Mouse (Mus musculus) CH12.LX (cell line): ENCODE results near the gene Psmc5. TPM values are rescaled to one million over a fixed set of nuclear protein-coding genes. Genes with fewer than 3 reads are reported as not detected.

Source experiments
- DNase-seq: peaks from one replicate; pipeline ENCODE4 v3.0.0-alpha.2; 2013; ENCODE audit errors: extremely low read depth
- H3K27ac ChIP-seq: 2 replicates; pipeline ENCODE4 v1.5.1; 2012; ENCODE audit warnings: low read depth, mild to moderate bottlenecking, control low read depth, moderate library complexity; ENCODE audit not compliant: insufficient read depth
- H3K27me3 ChIP-seq: replicated peaks from 2 replicates; pipeline ENCODE3; 2012; ENCODE audit warnings: inconsistent platforms
- H3K36me3 ChIP-seq, 2 experiments: replicated peaks in 1 of 2; 2 replicates each; pipeline versions ENCODE3 to v1.6.1; 2012; ENCODE audit warnings: inconsistent platforms in 1 of 2, low read length in 1 of 2, mild to moderate bottlenecking in 1 of 2, mixed read lengths in 1 of 2, moderate library complexity in 1 of 2; ENCODE audit not compliant: control insufficient read depth in 1 of 2, insufficient read depth in 1 of 2
- H3K4me1 ChIP-seq, 2 experiments: 2 replicates each; pipeline ENCODE4 v1.6.1; 2012; ENCODE audit warnings: inconsistent platforms in 1 of 2, moderate library complexity in 1 of 2; ENCODE audit not compliant: insufficient read depth in 2 of 2, control insufficient read depth in 1 of 2
- H3K4me2 ChIP-seq: 2 replicates; pipeline ENCODE4 v1.6.1; 2012; ENCODE audit warnings: low read depth, mild to moderate bottlenecking, control low read depth; ENCODE audit not compliant: poor library complexity, insufficient read depth, severe bottlenecking
- H3K4me3 ChIP-seq, 3 experiments: fragments of 150-350 bp in 1 of 3; sonication (generic) in 1 of 3; replicated peaks in 1 of 3; 2 replicates each; pipeline versions ENCODE3 to v1.5.1; 2011 to 2012; ENCODE audit warnings: low read depth in 2 of 3, low read length in 2 of 3, mild to moderate bottlenecking in 2 of 3, moderate library complexity in 2 of 3, control low read depth in 1 of 3, improper control_type of control experiment in 1 of 3, inconsistent platforms in 1 of 3, mixed read lengths in 1 of 3; ENCODE audit not compliant: poor library complexity in 1 of 3
- H3K79me2 ChIP-seq: replicated peaks from 2 replicates; pipeline ENCODE4 v1.6.1; 2012; ENCODE audit warnings: mild to moderate bottlenecking, moderate library complexity; ENCODE audit not compliant: control insufficient read depth, poor library complexity, insufficient read depth, severe bottlenecking; ENCODE audit errors: extremely low read depth
- H3K9ac ChIP-seq: 2 replicates; pipeline ENCODE4 v1.6.1; 2012; ENCODE audit warnings: low read depth, mild to moderate bottlenecking, control low read depth, moderate library complexity; ENCODE audit not compliant: insufficient read depth
- H3K9me3 ChIP-seq: replicated peaks from 2 replicates; pipeline ENCODE3; 2012; ENCODE audit warnings: low read length, inconsistent platforms, mixed read lengths
- CHD1 ChIP-seq: IDR thresholded peaks from 2 replicates; pipeline ENCODE4 v1.6.1; 2012; ENCODE audit warnings: low read depth, low read length, improper control_type of control experiment, inconsistent platforms
- ELF1 ChIP-seq: IDR thresholded peaks from 2 replicates; pipeline ENCODE4 v1.6.1; 2014; ENCODE audit warnings: low read depth, mild to moderate bottlenecking, inconsistent platforms, low read length, improper control_type of control experiment
- ETS1 ChIP-seq: conservative IDR thresholded peaks from 2 replicates; pipeline ENCODE4 v1.6.1; 2012; ENCODE audit warnings: low read depth, mild to moderate bottlenecking, inconsistent platforms, low read length, improper control_type of control experiment, moderate library complexity
- HCFC1 ChIP-seq: IDR thresholded peaks from 2 replicates; pipeline ENCODE4 v1.6.1; 2012; ENCODE audit warnings: low read depth, mild to moderate bottlenecking, inconsistent platforms, low read length, improper control_type of control experiment
- POLR2AphosphoS2 ChIP-seq: IDR thresholded peaks from 2 replicates; pipeline ENCODE4 v1.6.1; 2011; ENCODE audit warnings: low read depth, low read length, improper control_type of control experiment
- RAD21 ChIP-seq: IDR thresholded peaks from 2 replicates; pipeline ENCODE4 v1.6.1; 2011; ENCODE audit warnings: low read depth, mild to moderate bottlenecking, low read length, improper control_type of control experiment, moderate library complexity
- USF1 ChIP-seq: IDR thresholded peaks from 2 replicates; pipeline ENCODE4 v1.6.1; 2014; ENCODE audit warnings: low read depth, mild to moderate bottlenecking, inconsistent platforms, low read length, improper control_type of control experiment
- dilution Hi-C: fragments of 300-500 bp; cut with MboI; formaldehyde crosslinking; loops from 2 replicates; pipeline ENCODE4 v1.14.3; 2020; ENCODE audit warnings: low sequenced_read_pairs; ENCODE audit not compliant: extremely low pct_unique_long_range_greater_than_20kb, extremely low pct_ligation_motif_present
- in situ Hi-C: fragments of 300-500 bp; cut with MboI; formaldehyde crosslinking; loops from 3 replicates; pipeline ENCODE4 v1.14.3; 2019; ENCODE audit warnings: low sequenced_read_pairs, low pct_ligation_motif_present, low pct_unique_long_range_greater_than_20kb, mixed read lengths
- polyA plus RNA-seq: library from polyadenylated mRNA; unstranded; fragments of >175 nt; gene quantifications from 2 replicates; pipeline ENCODE4 v1.2.1, GENCODE M21; 2012; ENCODE audit warnings: low read depth; ENCODE audit not compliant: insufficient read length
- total RNA-seq, 2 experiments: library from RNA; depleted of rRNA; stranded (reverse); fragments of 300-350 nt in 1 of 2; fragments of >200 nt in 1 of 2; gene quantifications; 2 replicates each; pipeline ENCODE4 v1.2.3; 2012 to 2014

Psmc5 gene
- total and polyA plus RNA-seq, 3 experiments: 139 to 344 (median 250) TPM

DNA sequence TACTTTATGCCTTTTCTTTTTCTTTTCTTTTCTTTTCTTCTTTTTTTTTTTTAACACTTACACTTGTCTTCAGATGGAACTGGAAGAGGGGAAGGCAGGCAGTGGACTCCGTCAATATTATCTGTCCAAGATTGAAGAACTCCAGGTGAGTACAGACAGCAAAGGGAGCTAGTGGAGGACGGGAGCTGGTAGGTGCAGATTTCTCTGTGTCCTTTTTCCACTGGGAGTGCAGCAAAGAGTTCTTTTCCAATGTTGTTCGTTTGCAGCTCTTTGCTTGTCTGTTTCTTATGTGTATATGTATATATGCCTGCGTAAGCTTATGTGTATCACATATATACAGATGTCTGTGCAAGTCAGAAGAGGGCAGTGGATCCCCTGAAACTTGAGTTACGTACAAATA lies 821 bp downstream of the Psmc5 start:
- Histone ChIP-seq H3K4me3 (peak overlapping the region; percentile 73 to 92 (median 78)), H3K9me3 (no peaks in the 10 kb centered on the region), H3K9ac (peak overlapping the region; percentile 94), H3K79me2 (peaks cover 58% of the 10 kb centered on the region), H3K4me2 (peak overlapping the region; percentile 90), H3K4me1 (peaks cover 3 to 46% of the 10 kb centered on the region in 2 experiments; a peak in 3 of 4 replicates), H3K36me3 (peaks cover 56 to 71% of the 10 kb centered on the region in 2 experiments), H3K27ac (no peak overlapping the region), H3K27me3 (no peaks in the 10 kb centered on the region)
- dilution Hi-C loops (no loop called here), in situ Hi-C loops (loop anchor here (5.0 kb wide), 1 partner anchor 34 kb away; no protein-coding TSS in a partner anchor)
- no peak for DNase-seq
- TF ChIP-seq RAD21 (no peak), CHD1 (no peak)

DNA sequence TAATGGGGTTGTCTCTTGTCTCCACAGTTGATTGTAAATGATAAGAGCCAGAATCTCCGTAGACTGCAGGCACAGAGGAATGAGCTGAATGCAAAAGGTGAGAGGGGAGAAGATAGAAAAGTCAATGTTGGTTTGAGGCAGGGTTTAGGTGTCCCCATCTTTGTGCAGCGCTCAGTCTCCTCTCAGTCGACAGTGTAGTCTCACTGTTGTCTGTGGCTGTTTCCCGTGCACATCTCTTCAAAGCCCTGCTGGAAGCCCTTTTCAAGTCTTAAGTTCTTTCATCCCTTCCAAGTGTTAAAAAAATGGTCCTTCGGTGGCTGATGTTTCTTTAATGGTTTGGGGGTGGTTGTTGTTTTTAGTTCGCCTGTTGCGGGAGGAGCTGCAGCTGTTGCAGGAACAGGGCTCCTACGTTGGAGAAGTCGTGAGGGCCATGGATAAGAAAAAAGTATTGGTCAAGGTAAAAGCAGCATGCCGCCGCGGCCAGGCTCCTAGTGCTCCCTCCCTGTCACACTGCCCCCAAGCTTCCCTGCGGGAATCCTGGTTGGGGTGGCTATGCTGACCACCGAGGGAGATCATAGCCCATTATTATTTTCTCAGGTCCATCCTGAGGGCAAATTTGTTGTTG lies 5.0 kb downstream of the Psmc5 start:
- Histone ChIP-seq H3K4me1 (peaks cover 3 to 21% of the 10 kb centered on the region in 2 experiments; a peak in 3 of 4 replicates), H3K79me2 (peaks cover 39% of the 10 kb centered on the region), H3K9me3 (no peaks in the 10 kb centered on the region), H3K4me3 (no peak overlapping the region), H3K27ac (no peak overlapping the region), H3K36me3 (peaks cover 73 to 83% of the 10 kb centered on the region in 2 experiments), H3K4me2 (no peak overlapping the region), H3K9ac (no peak overlapping the region), H3K27me3 (no peaks in the 10 kb centered on the region)
- TF ChIP-seq POLR2AphosphoS2 (0 out of 2 replicates have a peak, but pooled peaks have one; percentile 12), ETS1 (no peak), ELF1 (no peak), USF1 (no peak)
- dilution Hi-C loops: no loop called here
- in situ Hi-C loops: no loop called here
- no peak for DNase-seq

DNA sequence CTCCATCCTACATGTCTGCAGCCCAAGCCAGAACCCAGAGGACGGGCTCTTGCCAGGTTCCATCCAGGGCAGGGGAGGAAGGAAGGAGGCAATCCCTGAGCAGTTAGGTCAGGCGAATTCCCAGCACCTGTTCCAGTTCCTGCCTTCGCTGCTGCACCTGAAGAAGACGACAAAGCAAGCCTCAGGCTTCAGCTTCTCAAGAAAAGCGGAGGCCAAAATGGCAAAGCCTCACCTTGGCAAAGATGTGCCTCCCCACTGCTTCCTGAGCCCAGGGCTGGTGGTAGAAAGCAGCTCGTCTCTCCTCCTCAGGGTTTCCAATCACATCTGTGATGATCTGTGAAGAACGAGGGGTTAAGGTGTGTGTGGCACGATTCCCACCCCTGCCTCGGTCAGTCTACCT lies 8.0 kb downstream of the Psmc5 start:
- Histone ChIP-seq H3K36me3 (peaks cover 80 to 89% of the 10 kb centered on the region in 2 experiments), H3K9me3 (no peaks in the 10 kb centered on the region), H3K4me3 (no peak overlapping the region), H3K9ac (no peak overlapping the region), H3K4me2 (no peak overlapping the region), H3K27ac (no peak overlapping the region), H3K4me1 (peaks cover 7 to 34% of the 10 kb centered on the region in 2 experiments; a peak in 3 of 4 replicates), H3K27me3 (no peaks in the 10 kb centered on the region), H3K79me2 (peaks cover 21% of the 10 kb centered on the region)
- no peak for TF ChIP-seq HCFC1
- DNase-seq: no peak
- in situ Hi-C loops (no loop called here), dilution Hi-C loops (no loop called here)
